Mouse (Mus musculus) activated CD4-positive, CD25-positive, alpha-beta regulatory T cell, adult 4 months (primary cell): ENCODE measurements around the gene Ggcx. TPM values are rescaled to one million over a fixed set of nuclear protein-coding genes. Genes with fewer than 3 reads are reported as not detected.
"Not testable (repeated sequence)": the region's sequence is repeated elsewhere in the genome, so short reads cannot be mapped to it uniquely, and the experiment has no call there.

Experiments used
- ATAC-seq: one replicate; pipeline ENCODE4 v1.8.0; 2017
- polyA plus RNA-seq, 2 experiments: library from polyadenylated mRNA; unstranded; fragments of 100-300 nt; shearing (Covaris generic); gene quantifications; one replicate each; pipeline ENCODE4 v1.2.1; 2017

Gene Ggcx
- polyA plus RNA-seq, 2 experiments from 2014 or later: 8.0 to 8.1 TPM

- ATAC-seq: no peak
Measured at GRCm38 (mm10) chr6:72430989-72431921, 17.1 kb downstream of the Ggcx start.

GRCm38 (mm10) chr6:72432153-72432552 lies 18.0 kb downstream of the Ggcx start:
- ATAC-seq: no peak

- ATAC-seq: no peak
Measured at GRCm38 (mm10) chr6:72438226-72438625, 24.1 kb downstream of the Ggcx start.

GRCm38 (mm10) chr6:72438862-72439354 lies 24.8 kb downstream of the Ggcx start:
- ATAC-seq: peak; percentile 53

GRCm38 (mm10) chr6:72439355-72440185 lies 25.5 kb downstream of the Ggcx start, which contains the start of gene Mat2a:
Gene Mat2a, minus strand, starts transcription at chr6:72439558.
- peak; percentile 71 for ATAC-seq

GRCm38 (mm10) chr6:72440186-72440990 lies 26.3 kb downstream of the Ggcx start:
- ATAC-seq: no peak

- no peak for ATAC-seq
Measured at GRCm38 (mm10) chr6:72442921-72443604, 29.0 kb downstream of the Ggcx start.

GRCm38 (mm10) chr6:72445011-72445410 lies 30.9 kb downstream of the Ggcx start:
- no peak for ATAC-seq

GRCm38 (mm10) chr6:72447487-72447886 lies 33.4 kb downstream of the Ggcx start:
- no peak for ATAC-seq

- ATAC-seq: not testable (repeated sequence)
Measured at GRCm38 (mm10) chr6:72451778-72452177, 37.7 kb downstream of the Ggcx start.

- no peak for ATAC-seq
Measured at GRCm38 (mm10) chr6:72452329-72452728, 38.2 kb downstream of the Ggcx start.

GRCm38 (mm10) chr6:72453578-72453977 lies 39.5 kb downstream of the Ggcx start:
- no peak for ATAC-seq

GRCm38 (mm10) chr6:72454072-72454746 lies 40.1 kb downstream of the Ggcx start:
- no peak for ATAC-seq

GRCm38 (mm10) chr6:72454833-72455373 lies 40.8 kb downstream of the Ggcx start:
- no peak for ATAC-seq

- no peak for ATAC-seq
Measured at GRCm38 (mm10) chr6:72456567-72456966, 42.5 kb downstream of the Ggcx start.

- ATAC-seq: no peak
Measured at GRCm38 (mm10) chr6:72458418-72458817, 44.3 kb downstream of the Ggcx start.

GRCm38 (mm10) chr6:72458921-72459320 lies 44.8 kb downstream of the Ggcx start:
- no peak for ATAC-seq

- ATAC-seq: no peak
Measured at GRCm38 (mm10) chr6:72460036-72460801, 46.1 kb downstream of the Ggcx start.

- ATAC-seq: not testable (repeated sequence)
Measured at GRCm38 (mm10) chr6:72462550-72463257, 48.6 kb downstream of the Ggcx start.
